Mouse (Mus musculus): Measurements from ENCODE around the gene Myh7.
"Not testable (repeated sequence)": the region's sequence is repeated elsewhere in the genome, so short reads cannot be mapped to it uniquely, and the experiment has no call there.

Myh7 gene

GRCm38 (mm10) chr14:54994136-54994868 lies at the start of gene Myh7:
TSS of gene Myh7 (minus strand) at chr14:54994626.
- no peak for DNase-seq

- DNase-seq = not testable (repeated sequence)
These were observed 49.3 kb upstream of the Myh7 start for GRCm38 (mm10) chr14:55043694-55044093.

- DNase-seq = no peak
These were observed 38.3 kb upstream of the Myh7 start for GRCm38 (mm10) chr14:55032695-55033225.

GRCm38 (mm10) chr14:55029034-55029698 lies 34.7 kb upstream of the Myh7 start:
- no peak for DNase-seq

GRCm38 (mm10) chr14:55028333-55028835 lies 34.0 kb upstream of the Myh7 start:
- DNase-seq = no peak

GRCm38 (mm10) chr14:55027653-55028052 lies 33.2 kb upstream of the Myh7 start:
- no peak for DNase-seq

- DNase-seq = peak; percentile 29 to 33
These were observed 32.8 kb upstream of the Myh7 start for GRCm38 (mm10) chr14:55027251-55027650.

- DNase-seq = no peak
These were observed 31.1 kb upstream of the Myh7 start for GRCm38 (mm10) chr14:55025527-55025926.

GRCm38 (mm10) chr14:55024236-55024635 lies 29.8 kb upstream of the Myh7 start:
- peak; percentile 30 to 64 for DNase-seq

GRCm38 (mm10) chr14:55023011-55023410 lies 28.6 kb upstream of the Myh7 start:
- DNase-seq = no peak

- no peak for DNase-seq
These were observed 26.0 kb upstream of the Myh7 start for GRCm38 (mm10) chr14:55020394-55020793.

GRCm38 (mm10) chr14:55016876-55017275 lies 22.4 kb upstream of the Myh7 start:
- no peak for DNase-seq

GRCm38 (mm10) chr14:55015767-55016111 lies 21.3 kb upstream of the Myh7 start:
- no peak for DNase-seq

GRCm38 (mm10) chr14:55014991-55015766 lies 20.8 kb upstream of the Myh7 start, which contains the start of gene Ngdn:
TSS of gene Ngdn (plus strand) at chr14:55015454.
- peak; percentile 100 for DNase-seq

- no peak for DNase-seq
These were observed 20.2 kb upstream of the Myh7 start for GRCm38 (mm10) chr14:55014591-55014990.

GRCm38 (mm10) chr14:55011116-55011515 lies 16.7 kb upstream of the Myh7 start:
- DNase-seq = peak in 1 of 2 experiments; percentile 19

GRCm38 (mm10) chr14:55008417-55008816 lies 14.0 kb upstream of the Myh7 start:
- no peak for DNase-seq

GRCm38 (mm10) chr14:55007120-55007908 lies 12.9 kb upstream of the Myh7 start:
- no peak for DNase-seq

GRCm38 (mm10) chr14:55006541-55006940 lies 12.1 kb upstream of the Myh7 start:
- DNase-seq = no peak

GRCm38 (mm10) chr14:55005967-55006366 lies 11.5 kb upstream of the Myh7 start:
- no peak for DNase-seq

GRCm38 (mm10) chr14:55005506-55005905 lies 11.1 kb upstream of the Myh7 start:
- no peak for DNase-seq

Measured in kidney, adult 8-10 months (tissue).